Mouse (Mus musculus): ENCODE measurements around the gene Chka. TPM values are rescaled to one million over a fixed set of nuclear protein-coding genes. Genes with fewer than 3 reads are reported as not detected.

Gene Chka
- total RNA-seq, 2 experiments from 2014 or later: 82.4 to 88.0 TPM

- no peak for DNase-seq (ENCODE audit: low spot score in 2 of 2)
Observed at GRCm38 (mm10) chr19:3913692-3914091, 62.1 kb downstream of the Chka start.

GRCm38 (mm10) chr19:3914535-3914934 lies 63.0 kb downstream of the Chka start:
- no peak for DNase-seq (ENCODE audit: low spot score in 2 of 2)

- no peak for DNase-seq (ENCODE audit: low spot score in 2 of 2)
Observed at GRCm38 (mm10) chr19:3916727-3917126, 65.2 kb downstream of the Chka start.

GRCm38 (mm10) chr19:3919928-3920327 lies 68.4 kb downstream of the Chka start:
- no peak for DNase-seq (ENCODE audit: low spot score in 2 of 2)

- no peak for DNase-seq (ENCODE audit: low spot score in 2 of 2)
Observed at GRCm38 (mm10) chr19:3922661-3923371, 71.2 kb downstream of the Chka start.

- DNase-seq (ENCODE audit: low spot score in 2 of 2): no peak
Observed at GRCm38 (mm10) chr19:3923586-3923985, 72.0 kb downstream of the Chka start.

- DNase-seq (ENCODE audit: low spot score in 2 of 2): no peak
Observed at GRCm38 (mm10) chr19:3924190-3924589, 72.6 kb downstream of the Chka start.

- DNase-seq (ENCODE audit: low spot score in 2 of 2): no peak
Observed at GRCm38 (mm10) chr19:3924868-3925267, 73.3 kb downstream of the Chka start.

GRCm38 (mm10) chr19:3925859-3926258 lies 74.3 kb downstream of the Chka start:
- DNase-seq (ENCODE audit: low spot score in 2 of 2): no peak

GRCm38 (mm10) chr19:3926279-3926678 lies 74.7 kb downstream of the Chka start:
- no peak for DNase-seq (ENCODE audit: low spot score in 2 of 2)

- DNase-seq (ENCODE audit: low spot score in 2 of 2): no peak
Observed at GRCm38 (mm10) chr19:3926685-3927084, 75.1 kb downstream of the Chka start.

GRCm38 (mm10) chr19:3927989-3928388 lies 76.4 kb downstream of the Chka start:
- DNase-seq (ENCODE audit: low spot score in 2 of 2): no peak

GRCm38 (mm10) chr19:3928779-3929178 lies 77.2 kb downstream of the Chka start:
- DNase-seq (ENCODE audit: low spot score in 2 of 2): no peak

- DNase-seq (ENCODE audit: low spot score in 2 of 2): peak; percentile 44 to 48
Observed at GRCm38 (mm10) chr19:3929211-3929941, 77.8 kb downstream of the Chka start, which contains the start of gene Aldh3b1. TSS of gene Aldh3b1 (minus strand) at chr19:3929808.

GRCm38 (mm10) chr19:3930262-3931057 lies 78.9 kb downstream of the Chka start:
- DNase-seq (ENCODE audit: low spot score in 2 of 2): no peak

- no peak for DNase-seq (ENCODE audit: low spot score in 2 of 2)
Observed at GRCm38 (mm10) chr19:3931716-3932115, 80.1 kb downstream of the Chka start.

- DNase-seq (ENCODE audit: low spot score in 2 of 2): no peak
Observed at GRCm38 (mm10) chr19:3935032-3935895, 83.7 kb downstream of the Chka start, which contains the start of gene Unc93b1. TSS of gene Unc93b1 (plus strand) at chr19:3935186.

- DNase-seq (ENCODE audit: low spot score in 2 of 2): no peak
Observed at GRCm38 (mm10) chr19:3935896-3936850, 84.6 kb downstream of the Chka start.

GRCm38 (mm10) chr19:3942315-3942714 lies 90.7 kb downstream of the Chka start:
- no peak for DNase-seq (ENCODE audit: low spot score in 2 of 2)
